Mouse (Mus musculus) CH12.LX (cell line): ENCODE measurements at regions not wholly inside any gene's neighbourhood (a gene's known extent, or its start where the extent isn't known, plus 50 kb on each side); places are given as distances from the start of the nearest gene placed in this dataset.

Source experiments
- DNase-seq: peaks from one replicate; pipeline ENCODE4 v3.0.0-alpha.2; 2013; ENCODE audit errors: extremely low read depth
- H3K27ac ChIP-seq: 2 replicates; pipeline ENCODE4 v1.5.1; 2012; ENCODE audit warnings: low read depth, mild to moderate bottlenecking, control low read depth, moderate library complexity; ENCODE audit not compliant: insufficient read depth
- H3K27me3 ChIP-seq: replicated peaks from 2 replicates; pipeline ENCODE3; 2012; ENCODE audit warnings: inconsistent platforms
- H3K36me3 ChIP-seq, 2 experiments: replicated peaks in 1 of 2; 2 replicates each; pipeline versions ENCODE3 to v1.6.1; 2012; ENCODE audit warnings: inconsistent platforms in 1 of 2, low read length in 1 of 2, mild to moderate bottlenecking in 1 of 2, mixed read lengths in 1 of 2, moderate library complexity in 1 of 2; ENCODE audit not compliant: control insufficient read depth in 1 of 2, insufficient read depth in 1 of 2
- H3K4me1 ChIP-seq, 2 experiments: 2 replicates each; pipeline ENCODE4 v1.6.1; 2012; ENCODE audit warnings: inconsistent platforms in 1 of 2, moderate library complexity in 1 of 2; ENCODE audit not compliant: insufficient read depth in 2 of 2, control insufficient read depth in 1 of 2
- H3K4me2 ChIP-seq: 2 replicates; pipeline ENCODE4 v1.6.1; 2012; ENCODE audit warnings: low read depth, mild to moderate bottlenecking, control low read depth; ENCODE audit not compliant: poor library complexity, insufficient read depth, severe bottlenecking
- H3K4me3 ChIP-seq, 3 experiments: fragments of 150-350 bp in 1 of 3; sonication (generic) in 1 of 3; replicated peaks in 1 of 3; 2 replicates each; pipeline versions ENCODE3 to v1.5.1; 2011 to 2012; ENCODE audit warnings: low read depth in 2 of 3, low read length in 2 of 3, mild to moderate bottlenecking in 2 of 3, moderate library complexity in 2 of 3, control low read depth in 1 of 3, improper control_type of control experiment in 1 of 3, inconsistent platforms in 1 of 3, mixed read lengths in 1 of 3; ENCODE audit not compliant: poor library complexity in 1 of 3
- H3K79me2 ChIP-seq: replicated peaks from 2 replicates; pipeline ENCODE4 v1.6.1; 2012; ENCODE audit warnings: mild to moderate bottlenecking, moderate library complexity; ENCODE audit not compliant: control insufficient read depth, poor library complexity, insufficient read depth, severe bottlenecking; ENCODE audit errors: extremely low read depth
- H3K9ac ChIP-seq: 2 replicates; pipeline ENCODE4 v1.6.1; 2012; ENCODE audit warnings: low read depth, mild to moderate bottlenecking, control low read depth, moderate library complexity; ENCODE audit not compliant: insufficient read depth
- H3K9me3 ChIP-seq: replicated peaks from 2 replicates; pipeline ENCODE3; 2012; ENCODE audit warnings: low read length, inconsistent platforms, mixed read lengths
- BHLHE40 ChIP-seq: IDR thresholded peaks from 2 replicates; pipeline ENCODE4 v1.6.1; 2011; ENCODE audit warnings: mild to moderate bottlenecking, low read depth, low read length, improper control_type of control experiment
- E2F4 ChIP-seq: IDR thresholded peaks from 2 replicates; pipeline ENCODE4 v1.6.1; 2011; ENCODE audit warnings: low read depth, low read length, improper control_type of control experiment; ENCODE audit not compliant: insufficient replicate concordance
- ELF1 ChIP-seq: IDR thresholded peaks from 2 replicates; pipeline ENCODE4 v1.6.1; 2014; ENCODE audit warnings: low read depth, mild to moderate bottlenecking, inconsistent platforms, low read length, improper control_type of control experiment
- EP300 ChIP-seq: IDR thresholded peaks from 2 replicates; pipeline ENCODE4 v1.6.1; 2011; ENCODE audit warnings: low read length, improper control_type of control experiment
- GABPA ChIP-seq: IDR thresholded peaks from 2 replicates; pipeline ENCODE4 v1.6.1; 2012; ENCODE audit warnings: low read depth, low read length, improper control_type of control experiment, inconsistent platforms; ENCODE audit not compliant: insufficient replicate concordance
- HCFC1 ChIP-seq: IDR thresholded peaks from 2 replicates; pipeline ENCODE4 v1.6.1; 2012; ENCODE audit warnings: low read depth, mild to moderate bottlenecking, inconsistent platforms, low read length, improper control_type of control experiment
- IRF4 ChIP-seq: IDR thresholded peaks from 2 replicates; pipeline ENCODE4 v1.6.1; 2014; ENCODE audit warnings: low read depth, mild to moderate bottlenecking, inconsistent platforms, low read length, improper control_type of control experiment
- JUN ChIP-seq: IDR thresholded peaks from 2 replicates; pipeline ENCODE4 v1.6.1; 2011; ENCODE audit warnings: low read depth, mild to moderate bottlenecking, low read length, improper control_type of control experiment, moderate library complexity; ENCODE audit not compliant: insufficient read depth
- JUND ChIP-seq: conservative IDR thresholded peaks from 2 replicates; pipeline ENCODE4 v1.6.1; 2011; ENCODE audit warnings: low read depth, low read length, improper control_type of control experiment
- MAFK ChIP-seq: IDR thresholded peaks from 2 replicates; pipeline ENCODE4 v1.6.1; 2011; ENCODE audit warnings: low read length, improper control_type of control experiment; ENCODE audit not compliant: insufficient replicate concordance
- MAZ ChIP-seq: IDR thresholded peaks from 2 replicates; pipeline ENCODE4 v1.6.1; 2012; ENCODE audit warnings: low read depth, mild to moderate bottlenecking, inconsistent platforms, low read length, improper control_type of control experiment, moderate library complexity
- MXI1 ChIP-seq: IDR thresholded peaks from 2 replicates; pipeline ENCODE4 v1.6.1; 2011; ENCODE audit warnings: mild to moderate bottlenecking, low read depth, low read length, improper control_type of control experiment
- NELFE ChIP-seq: IDR thresholded peaks from 2 replicates; pipeline ENCODE4 v1.6.1; 2011; ENCODE audit warnings: low read depth, low read length, improper control_type of control experiment
- NRF1 ChIP-seq: IDR thresholded peaks from 2 replicates; pipeline ENCODE4 v1.6.1; 2014; ENCODE audit warnings: low read depth, mild to moderate bottlenecking, inconsistent platforms, low read length, improper control_type of control experiment, moderate library complexity
- PAX5 ChIP-seq: IDR thresholded peaks from 2 replicates; pipeline ENCODE4 v1.6.1; 2012; ENCODE audit warnings: low read length, inconsistent platforms, mixed read lengths
- RAD21 ChIP-seq: IDR thresholded peaks from 2 replicates; pipeline ENCODE4 v1.6.1; 2011; ENCODE audit warnings: low read depth, mild to moderate bottlenecking, low read length, improper control_type of control experiment, moderate library complexity
- SMC3 ChIP-seq: IDR thresholded peaks from 2 replicates; pipeline ENCODE4 v1.6.1; 2011; ENCODE audit warnings: low read depth, low read length, improper control_type of control experiment
- TBP ChIP-seq: conservative IDR thresholded peaks from 2 replicates; pipeline ENCODE4 v1.6.1; 2011; ENCODE audit warnings: low read depth, low read length, improper control_type of control experiment
- UBTF ChIP-seq: IDR thresholded peaks from 2 replicates; pipeline ENCODE4 v1.6.1; 2012; ENCODE audit warnings: low read depth, mild to moderate bottlenecking, inconsistent platforms, low read length, improper control_type of control experiment, moderate library complexity
- USF2 ChIP-seq: conservative IDR thresholded peaks from 2 replicates; pipeline ENCODE4 v1.6.1; 2011; ENCODE audit warnings: low read depth, low read length, improper control_type of control experiment
- ZNF384 ChIP-seq: IDR thresholded peaks from 2 replicates; pipeline ENCODE4 v1.6.1; 2012; ENCODE audit warnings: low read depth, low read length, improper control_type of control experiment, inconsistent platforms
- dilution Hi-C: fragments of 300-500 bp; cut with MboI; formaldehyde crosslinking; loops from 2 replicates; pipeline ENCODE4 v1.14.3; 2020; ENCODE audit warnings: low sequenced_read_pairs; ENCODE audit not compliant: extremely low pct_unique_long_range_greater_than_20kb, extremely low pct_ligation_motif_present
- in situ Hi-C: fragments of 300-500 bp; cut with MboI; formaldehyde crosslinking; loops from 3 replicates; pipeline ENCODE4 v1.14.3; 2019; ENCODE audit warnings: low sequenced_read_pairs, low pct_ligation_motif_present, low pct_unique_long_range_greater_than_20kb, mixed read lengths

DNA sequence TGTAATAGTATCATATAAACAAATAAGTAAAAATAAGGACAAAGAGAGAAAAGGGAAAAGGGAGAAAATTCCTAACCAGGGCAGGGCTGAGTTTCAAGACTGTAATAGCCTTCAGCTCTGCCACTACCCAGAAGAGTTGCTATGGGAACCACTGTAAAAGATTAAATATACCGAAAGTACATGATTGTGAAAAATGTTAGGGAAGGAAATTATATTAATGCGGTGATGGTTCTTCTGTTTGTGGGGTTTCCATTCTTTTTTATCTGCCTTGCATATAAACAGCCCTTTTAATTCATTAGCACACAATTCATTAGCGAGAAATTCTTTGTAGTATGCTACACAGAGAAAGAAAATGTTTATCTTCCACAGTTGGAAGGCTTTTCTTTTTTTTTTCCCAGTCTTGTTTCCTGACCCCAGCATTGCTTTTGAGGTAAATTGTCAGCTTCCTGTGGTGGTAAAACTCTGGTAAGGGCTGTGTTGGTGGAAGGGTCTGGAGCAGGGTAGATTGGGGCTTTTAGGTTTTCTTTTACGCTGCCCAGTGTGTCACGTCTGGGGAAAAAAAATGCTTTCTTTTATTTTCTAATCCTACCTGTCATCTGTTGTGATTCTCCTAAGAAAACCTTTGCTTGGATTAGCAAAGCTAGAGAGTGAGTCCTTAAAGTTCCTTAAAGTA is 555.6 kb upstream of the Nrp1 start:
- Histone ChIP-seq H3K9ac (no peak overlapping the region), H3K4me3 (no peak overlapping the region), H3K79me2 (no peaks in the 10 kb centered on the region), H3K36me3 (no peaks in the 10 kb centered on the region), H3K27me3 (no peaks in the 10 kb centered on the region), H3K4me2 (no peak overlapping the region), H3K4me1 (no peaks in the 10 kb centered on the region), H3K27ac (no peak overlapping the region), H3K9me3 (no peaks in the 10 kb centered on the region)
- dilution Hi-C loops (no loop called here), in situ Hi-C loops (no loop called here)
- DNase-seq = no peak
- TF ChIP-seq EP300 (no peak), E2F4 (no peak), IRF4 (no peak), NRF1 (no peak), NELFE (no peak), RAD21 (no peak), ZNF384 (no peak), TBP (no peak), JUN (no peak), GABPA (no peak), HCFC1 (no peak), UBTF (no peak), MAFK (no peak)

DNA sequence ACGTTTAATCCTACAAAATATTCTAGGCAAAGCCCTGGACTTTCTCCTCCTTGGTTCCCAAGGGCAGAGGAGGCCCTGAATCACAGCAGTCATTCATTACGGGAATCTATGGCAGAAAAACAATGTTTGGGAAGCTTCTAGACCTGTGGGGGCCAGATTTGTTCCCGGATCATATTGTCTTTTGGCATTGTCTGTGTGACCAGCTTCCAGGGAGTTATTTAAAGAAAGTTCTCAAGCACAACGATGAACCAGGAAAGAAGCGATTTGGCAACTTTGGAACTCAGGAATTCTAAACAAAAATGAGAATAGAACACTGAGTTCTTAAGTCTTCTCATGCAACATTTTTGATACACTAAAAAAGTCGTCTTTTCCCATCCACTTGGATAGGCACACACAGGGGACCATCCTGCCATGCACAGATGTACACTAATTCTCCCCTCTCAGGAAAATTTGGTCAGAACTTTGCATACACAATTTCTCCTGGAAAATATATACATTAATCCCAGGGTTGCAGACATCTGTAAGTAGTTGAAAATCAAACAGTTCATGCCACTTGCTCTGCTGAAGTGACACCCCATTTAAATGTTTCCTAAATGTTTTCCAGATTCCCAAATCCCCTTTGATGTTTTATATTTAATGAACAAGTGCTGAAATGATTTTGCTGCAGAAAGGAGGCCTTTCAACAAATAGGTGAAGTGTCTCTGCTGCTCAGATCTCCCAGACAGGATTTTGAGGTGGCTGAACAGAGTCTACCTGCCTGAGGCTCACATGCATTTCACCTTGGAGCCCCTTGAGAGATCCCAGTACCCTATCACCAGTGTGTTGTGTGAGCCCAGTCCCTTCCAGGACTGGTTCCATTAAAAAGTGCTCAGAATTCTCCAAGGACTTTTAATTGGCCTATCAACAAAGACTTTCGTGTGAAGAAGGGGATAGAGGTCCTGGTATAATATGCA is 548.9 kb upstream of the Nrp1 start:
- Histone ChIP-seq H3K9me3 (no peaks in the 10 kb centered on the region), H3K4me1 (peaks cover 17 to 41% of the 10 kb centered on the region in 2 experiments; a peak in 3 of 4 replicates), H3K4me3 (no peak overlapping the region), H3K4me2 (no peak overlapping the region), H3K79me2 (no peaks in the 10 kb centered on the region), H3K27ac (no peak overlapping the region), H3K27me3 (no peaks in the 10 kb centered on the region), H3K9ac (no peak overlapping the region), H3K36me3 (no peaks in the 10 kb centered on the region)
- dilution Hi-C loops = no loop called here
- no peak for DNase-seq
- no peak for TF ChIP-seq BHLHE40
- TF ChIP-seq IRF4 = no peak
- no peak for TF ChIP-seq PAX5
- TF ChIP-seq USF2 = no peak
- no peak for TF ChIP-seq E2F4
- TF ChIP-seq MAZ = no peak
- TF ChIP-seq HCFC1 = no peak
- no peak for TF ChIP-seq SMC3
- TF ChIP-seq ELF1 = no peak
- no peak for TF ChIP-seq UBTF
- no peak for TF ChIP-seq MXI1
- TF ChIP-seq JUND = no peak
- TF ChIP-seq ZNF384 = no peak
- in situ Hi-C loops = no loop called here
